Mouse (Mus musculus) stomach, embryonic 16.5 days (tissue): ENCODE results near the gene Cdh11. TPM values are rescaled to one million over a fixed set of nuclear protein-coding genes. Genes with fewer than 3 reads are reported as not detected.

Experiments used
- ATAC-seq: fragments of 200-750 bp; cut with Nextera tagmentation; 2 replicates; pipeline ENCODE4 v1.8.0; 2017; ENCODE audit warnings: moderate number of reproducible peaks, moderate TSS enrichment; ENCODE audit not compliant: insufficient read depth, low FRiP score
- H3K27ac ChIP-seq: fragments of 300-500 bp; sonication (generic); 2 replicates; pipeline ENCODE4 v1.5.1; 2014; ENCODE audit warnings: low read length
- H3K27me3 ChIP-seq: fragments of 300-500 bp; sonication (generic); 2 replicates; pipeline ENCODE4 v1.6.1; 2014; ENCODE audit warnings: low read length, control low read depth, mixed read lengths; ENCODE audit not compliant: control insufficient read depth, insufficient read depth
- H3K36me3 ChIP-seq: fragments of 300-500 bp; sonication (generic); 2 replicates; pipeline ENCODE4 v1.6.1; 2014; ENCODE audit warnings: low read length; ENCODE audit not compliant: control insufficient read depth, insufficient read depth
- H3K4me1 ChIP-seq: fragments of 300-500 bp; sonication (generic); 2 replicates; pipeline ENCODE4 v1.6.1; 2014; ENCODE audit warnings: low read length, control low read depth, mixed read lengths; ENCODE audit not compliant: control insufficient read depth, insufficient read depth
- H3K4me2 ChIP-seq: fragments of 300-500 bp; sonication (generic); 2 replicates; pipeline ENCODE4 v1.6.1; 2014; ENCODE audit warnings: low read depth, low read length, mixed read lengths
- H3K4me3 ChIP-seq: fragments of 300-500 bp; sonication (generic); replicated peaks from 2 replicates; pipeline ENCODE4 v1.5.1; 2014; ENCODE audit warnings: mild to moderate bottlenecking, low read length
- H3K9ac ChIP-seq: fragments of 300-500 bp; sonication (generic); 2 replicates; pipeline ENCODE4 v1.6.1; 2014; ENCODE audit warnings: low read length
- H3K9me3 ChIP-seq: fragments of 300-500 bp; sonication (generic); replicated peaks from 2 replicates; pipeline ENCODE4 v1.6.1; 2016; ENCODE audit warnings: low read length, control low read depth; ENCODE audit not compliant: control insufficient read depth
- WGBS: fragments of 180-500 bp; shearing (Covaris S2); extraction: QIAGEN DNeasy Blood & Tissue Kit; methylation state at CpG from one replicate; pipeline ENCODE4 v1.1.7; 2014; 5-methylcytosine and 5-hydroxymethylcytosine counted together
- polyA plus RNA-seq: library from polyadenylated mRNA; unstranded; fragments of >200 nt; fragmentation: Nextera tagmentation; extraction: Ambion mirVana; gene quantifications from 2 replicates; pipeline ENCODE4 v1.2.1, GENCODE M21; 2015

The Cdh11 gene
- polyA plus RNA-seq, result 75.1 and 82.4 TPM in 2 replicates

- peaks cover 15% of the 10 kb centered on the region; the same call in 1 of the 2 replicates for H3K27me3 ChIP-seq
- no peak for ATAC-seq
- H3K9ac ChIP-seq, result peak within 1 kb of the TSS; percentile 94
- H3K4me2 ChIP-seq, result peak within 1 kb of the TSS; percentile 67
- H3K27ac ChIP-seq, result peak within 1 kb of the TSS; percentile 95
- H3K9me3 ChIP-seq, result no peaks in the 10 kb centered on the region
- no peaks in the 10 kb centered on the region; the same call in 1 of the 2 replicates for H3K4me1 ChIP-seq
- 4% methylated on average over 23 of the region's 23 CpGs for WGBS
- H3K36me3 ChIP-seq, result no peaks in the 10 kb centered on the region
- H3K4me3 ChIP-seq, result peak within 1 kb of the TSS; percentile 80
These were observed at the start of gene Cdh11 for GRCm38 (mm10) chr8:102785592-102786416. Gene Cdh11, minus strand, starts transcription at chr8:102785642.

- no peaks in the 10 kb centered on the region for H3K36me3 ChIP-seq
- H3K4me1 ChIP-seq, result no peaks in the 10 kb centered on the region
- 78% methylated on average over 5 of the region's 5 CpGs for WGBS
- H3K27me3 ChIP-seq, result no peaks in the 10 kb centered on the region
- no peak overlapping the region for H3K4me3 ChIP-seq
- no peak overlapping the region for H3K27ac ChIP-seq
- H3K4me2 ChIP-seq, result no peak overlapping the region
- no peaks in the 10 kb centered on the region for H3K9me3 ChIP-seq
- no peak for ATAC-seq
- no peak overlapping the region for H3K9ac ChIP-seq
These were observed 28.5 kb upstream of the Cdh11 start for GRCm38 (mm10) chr8:102813959-102814358.

GRCm38 (mm10) chr8:102790303-102790702, 4.9 kb upstream of the Cdh11 start:
- no peak overlapping the region for H3K4me2 ChIP-seq
- H3K27ac ChIP-seq, result no peak overlapping the region
- peaks cover 15% of the 10 kb centered on the region; the same call in 1 of the 2 replicates for H3K27me3 ChIP-seq
- no peak for ATAC-seq
- no peaks in the 10 kb centered on the region; the same call in 1 of the 2 replicates for H3K4me1 ChIP-seq
- H3K9me3 ChIP-seq, result no peaks in the 10 kb centered on the region
- no peak overlapping the region for H3K9ac ChIP-seq
- 24% methylated on average over 4 of the region's 4 CpGs for WGBS
- no peaks in the 10 kb centered on the region for H3K36me3 ChIP-seq
- H3K4me3 ChIP-seq, result no peak overlapping the region

- peaks cover 15% of the 10 kb centered on the region; the same call in 1 of the 2 replicates for H3K27me3 ChIP-seq
- ATAC-seq, result no peak
- H3K4me3 ChIP-seq, result peak overlapping the region; percentile 80
- WGBS, result 5% methylated on average over 31 of the region's 31 CpGs
- H3K9me3 ChIP-seq, result no peaks in the 10 kb centered on the region
- peak overlapping the region; percentile 94 for H3K9ac ChIP-seq
- H3K4me2 ChIP-seq, result peak overlapping the region; percentile 67
- no peaks in the 10 kb centered on the region for H3K36me3 ChIP-seq
- no peaks in the 10 kb centered on the region; the same call in 1 of the 2 replicates for H3K4me1 ChIP-seq
- H3K27ac ChIP-seq, result peak overlapping the region; percentile 95
These were observed 1.3 kb upstream of the Cdh11 start for GRCm38 (mm10) chr8:102786467-102787360.

GRCm38 (mm10) chr8:102784835-102785455, 497 bp downstream of the Cdh11 start:
- peak overlapping the region; percentile 80 for H3K4me3 ChIP-seq
- H3K27ac ChIP-seq, result peak overlapping the region; percentile 95
- H3K9me3 ChIP-seq, result no peaks in the 10 kb centered on the region
- ATAC-seq, result peak; percentile 82
- peak overlapping the region; percentile 94 for H3K9ac ChIP-seq
- H3K4me2 ChIP-seq, result peak overlapping the region; percentile 67
- H3K36me3 ChIP-seq, result no peaks in the 10 kb centered on the region
- H3K27me3 ChIP-seq, result peaks cover 15% of the 10 kb centered on the region; the same call in 1 of the 2 replicates
- under 1% methylated on average over 53 of the region's 55 CpGs for WGBS
- no peaks in the 10 kb centered on the region; the same call in 1 of the 2 replicates for H3K4me1 ChIP-seq

DNA sequence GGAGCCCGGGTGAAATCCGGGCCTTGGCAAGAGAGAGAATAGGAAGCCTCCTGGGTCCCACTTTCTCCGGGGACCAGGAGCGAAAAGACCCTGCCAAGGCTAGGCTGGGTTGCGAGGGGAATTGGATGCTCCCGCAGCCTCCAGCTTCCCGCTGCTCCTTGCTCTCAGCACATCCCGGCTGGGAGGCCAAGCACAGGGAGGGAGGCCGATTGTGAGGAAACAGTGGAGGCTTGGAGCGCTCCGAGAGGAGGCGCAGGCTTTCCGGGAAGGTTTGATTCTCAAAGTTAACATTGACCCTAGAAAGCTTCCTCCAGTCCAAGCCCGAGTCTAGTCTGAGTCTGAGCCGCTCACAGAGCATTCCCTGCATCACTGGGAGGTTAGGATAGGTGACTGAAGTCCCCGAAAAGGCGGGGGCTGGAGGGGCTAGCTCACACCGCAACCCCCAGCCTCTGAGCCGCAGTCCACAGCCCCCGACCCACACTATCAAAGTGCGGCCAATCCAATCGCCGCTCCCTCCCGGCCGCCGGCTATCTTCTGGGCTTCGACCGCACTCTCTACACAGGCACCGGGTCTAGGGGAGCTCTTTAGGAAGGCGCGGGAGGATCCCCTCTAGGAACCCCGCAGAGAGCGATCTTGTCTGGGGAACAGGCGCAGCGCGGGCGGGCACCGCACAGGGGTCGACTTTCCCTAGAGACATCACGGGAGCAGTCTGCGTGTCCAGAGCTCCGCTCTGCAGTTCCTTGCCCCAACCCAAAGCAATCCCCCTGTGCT, 1.4 kb downstream of the Cdh11 start:
- Histone ChIP-seq H3K9me3 (no peaks in the 10 kb centered on the region), H3K27me3 (peaks cover 15% of the 10 kb centered on the region; the same call in 1 of the 2 replicates), H3K27ac (peak overlapping the region; percentile 95), H3K9ac (peak overlapping the region; percentile 94), H3K4me1 (peaks cover 2% of the 10 kb centered on the region), H3K4me3 (peak overlapping the region; percentile 80), H3K4me2 (peak overlapping the region; percentile 67), H3K36me3 (no peaks in the 10 kb centered on the region)
- under 1% methylated on average over 42 of the region's 42 CpGs for WGBS
- ATAC-seq, result peak; percentile 27; the same call in 1 of the 2 replicates

GRCm38 (mm10) chr8:102782707-102783489, 2.5 kb downstream of the Cdh11 start:
- Histone ChIP-seq H3K4me3 (peak overlapping the region; percentile 80), H3K4me1 (peaks cover 5% of the 10 kb centered on the region), H3K9me3 (no peaks in the 10 kb centered on the region), H3K36me3 (no peaks in the 10 kb centered on the region), H3K9ac (peak overlapping the region; percentile 94), H3K4me2 (peak overlapping the region; percentile 67), H3K27me3 (0 out of 2 replicates have a peak, but pooled peaks cover 9% of the 10 kb centered on the region), H3K27ac (peak overlapping the region; percentile 95)
- WGBS, result 7% methylated on average over 11 of the region's 11 CpGs
- ATAC-seq, result no peak
